8 mouse cellular contexts compared by ENCODE assay signal in genomic region chr7:19290969-19291596, GRCm38 (mm10). TPM values are rescaled to one million over a fixed set of nuclear protein-coding genes. Genes with fewer than 3 reads are reported as not detected.
A peak's percentile ranks its signal among the peaks of the same experiment; 100 is the strongest.
DNase-seq lines count a peak whose midpoint lies in the region; ATAC-seq and TF ChIP-seq lines count a peak whose summit lies in the region.

No protein-coding gene starts in this region.

- no peak for DNase-seq in left cerebral cortex, adult 2 months (ENCODE audit: extremely low spot score in 1 of 2, low spot score in 2 of 2)
- no peak for DNase-seq in left cerebral cortex, adult 11 months (ENCODE audit: low spot score)
- peak; percentile 63 to 73 for DNase-seq in heart, postnatal 14 days
- DNase-seq in thymus, adult 18-20 months, result no peak
- DNase-seq in urinary bladder, postnatal 25 days (ENCODE audit: low spot score), result no peak

- intact Hi-C loops in left cerebral cortex, adult 2 months (cut with DNase I), result no loop called here
- intact Hi-C loops in heart, postnatal 14 days (cut with DNase I), result no loop called here

- H3K9ac ChIP-seq in liver, embryonic 12.5 days, result peak overlapping the region; percentile 70
- no peak overlapping the region; the same call in 1 of the 2 replicates for H3K9ac ChIP-seq in neural tube, embryonic 15.5 days (replicated peaks)

- no peak overlapping the region for H3K27ac ChIP-seq in left cerebral cortex, adult 2 months
- no peak overlapping the region for H3K27ac ChIP-seq in embryonic fibroblast, embryonic 13.5 days (ENCODE audit: insufficient read depth, low read length)
- peak overlapping the region; percentile 81 for H3K27ac ChIP-seq in liver, embryonic 12.5 days
- H3K27ac ChIP-seq in neural tube, embryonic 15.5 days (replicated peaks), result no peak overlapping the region

- H3K27me3 ChIP-seq in liver, embryonic 12.5 days (replicated peaks), result peaks cover 23% of the 10 kb centered on the region
- no peaks in the 10 kb centered on the region for H3K27me3 ChIP-seq in neural tube, embryonic 15.5 days (replicated peaks)

- no peaks in the 10 kb centered on the region for H3K36me3 ChIP-seq in liver, embryonic 12.5 days
- H3K36me3 ChIP-seq in neural tube, embryonic 15.5 days, result peaks cover 47% of the 10 kb centered on the region

- H3K4me2 ChIP-seq in liver, embryonic 12.5 days, result peak overlapping the region; percentile 90
- peak overlapping the region; percentile 47 for H3K4me2 ChIP-seq in neural tube, embryonic 15.5 days

- WGBS in liver, embryonic 12.5 days (ENCODE audit: insufficient replicate concordance), result under 1% methylated on average over 20 of the region's 20 CpGs
- 8% methylated on average over 19 of the region's 20 CpGs for WGBS in neural tube, embryonic 15.5 days

- H3K4me1 ChIP-seq in embryonic fibroblast, embryonic 13.5 days (ENCODE audit: control insufficient read depth, insufficient read depth, low read length), result no peaks in the 10 kb centered on the region
- peaks cover 47% of the 10 kb centered on the region for H3K4me1 ChIP-seq in liver, embryonic 12.5 days
- peaks cover 18% of the 10 kb centered on the region for H3K4me1 ChIP-seq in neural tube, embryonic 15.5 days

- H3K9me3 ChIP-seq in liver, embryonic 12.5 days (replicated peaks), result no peaks in the 10 kb centered on the region
- H3K9me3 ChIP-seq in neural tube, embryonic 15.5 days (replicated peaks), result no peaks in the 10 kb centered on the region

- ATAC-seq in liver, embryonic 12.5 days, result peak; percentile 81
- ATAC-seq in neural tube, embryonic 15.5 days (ENCODE audit: low FRiP score), result no peak

- no peak for TF ChIP-seq POLR2A in embryonic fibroblast, embryonic 13.5 days (IDR thresholded peaks at IDR 0.05; ENCODE audit: low read depth, low read length)

- TF ChIP-seq CTCF in left cerebral cortex, adult 2 months (IDR thresholded peaks at IDR 0.05), result no peak
- no peak for TF ChIP-seq CTCF in embryonic fibroblast, embryonic 13.5 days (IDR thresholded peaks at IDR 0.05; ENCODE audit: borderline replicate concordance, insufficient read depth, low read length)

- H3K4me3 ChIP-seq in left cerebral cortex, adult 2 months, result peak overlapping the region; percentile 22
- peak overlapping the region; percentile 39 for H3K4me3 ChIP-seq in embryonic fibroblast, embryonic 13.5 days (ENCODE audit: insufficient read depth, low read length)
- H3K4me3 ChIP-seq in liver, embryonic 12.5 days, result peak overlapping the region; percentile 61
- H3K4me3 ChIP-seq in neural tube, embryonic 15.5 days (replicated peaks), result peak overlapping the region; percentile 25

RNA-seq across cellular contexts. Expression of gene Rtn2, which starts 8.7 kb away (rescaled TPM):
- 100 to 1,000 TPM; 110 to 122 TPM for total RNA-seq in left cerebral cortex, adult 2 months (2021)
- 6.8 and 7.8 TPM in 2 replicates for polyA plus RNA-seq in embryonic fibroblast, embryonic 13.5 days (2011; ENCODE audit: insufficient read length, low read depth, missing spikeins)
- total RNA-seq in heart, postnatal 14 days (2021), result 100 to 1,000 TPM; 106 to 122 TPM
- 5.1 and 5.6 TPM in 2 replicates for polyA plus RNA-seq in liver, embryonic 12.5 days (2016; fragmentation: Nextera tagmentation; extraction: Ambion mirVana)
- polyA plus RNA-seq in neural tube, embryonic 15.5 days (2015; fragmentation: Nextera tagmentation; extraction: Ambion mirVana), result 105 and 121 TPM in 2 replicates

RNA-seq across cellular contexts. Expression of gene Ppm1n, which starts 11.2 kb away (rescaled TPM):
- not detected for total RNA-seq in left cerebral cortex, adult 2 months (2021)
- not detected in 2 replicates for polyA plus RNA-seq in embryonic fibroblast, embryonic 13.5 days (2011; ENCODE audit: insufficient read length, low read depth, missing spikeins)
- total RNA-seq in heart, postnatal 14 days (2021), result not detected
- not detected in 2 replicates for polyA plus RNA-seq in liver, embryonic 12.5 days (2016; fragmentation: Nextera tagmentation; extraction: Ambion mirVana)
- polyA plus RNA-seq in neural tube, embryonic 15.5 days (2015; fragmentation: Nextera tagmentation; extraction: Ambion mirVana), result 1.3 TPM in 2 replicates

RNA-seq across cellular contexts. Expression of gene Fosb, which starts 18.8 kb away (rescaled TPM):
- 10 to 100 TPM; 27.0 to 59.5 TPM for total RNA-seq in left cerebral cortex, adult 2 months (2021)
- 2.1 and 2.7 TPM in 2 replicates for polyA plus RNA-seq in embryonic fibroblast, embryonic 13.5 days (2011; ENCODE audit: insufficient read length, low read depth, missing spikeins)
- total RNA-seq in heart, postnatal 14 days (2021), result 1 to 10 TPM in 1 of 2 experiments, under 1 TPM in 1; 0.60 to 1.2 TPM
- 0.04 and 0.05 TPM in 2 replicates for polyA plus RNA-seq in liver, embryonic 12.5 days (2016; fragmentation: Nextera tagmentation; extraction: Ambion mirVana)
- 0.09 and 0.18 TPM in 2 replicates for polyA plus RNA-seq in neural tube, embryonic 15.5 days (2015; fragmentation: Nextera tagmentation; extraction: Ambion mirVana)

RNA-seq across cellular contexts. Expression of gene Vasp, which starts 19.5 kb away (rescaled TPM):
- total RNA-seq in left cerebral cortex, adult 2 months (2021), result 10 to 100 TPM; 13.2 to 14.6 TPM
- polyA plus RNA-seq in embryonic fibroblast, embryonic 13.5 days (2011; ENCODE audit: insufficient read length, low read depth, missing spikeins), result 161 and 186 TPM in 2 replicates
- 10 to 100 TPM; 55.7 to 59.1 TPM for total RNA-seq in heart, postnatal 14 days (2021)
- 61.1 and 61.5 TPM in 2 replicates for polyA plus RNA-seq in liver, embryonic 12.5 days (2016; fragmentation: Nextera tagmentation; extraction: Ambion mirVana)
- 40.9 and 55.5 TPM in 2 replicates for polyA plus RNA-seq in neural tube, embryonic 15.5 days (2015; fragmentation: Nextera tagmentation; extraction: Ambion mirVana)

RNA-seq across cellular contexts. Expression of gene Ercc1, which starts 53.5 kb away (rescaled TPM):
- total RNA-seq in left cerebral cortex, adult 2 months (2021), result 10 to 100 TPM; 48.9 to 51.8 TPM
- 44.9 and 52.2 TPM in 2 replicates for polyA plus RNA-seq in embryonic fibroblast, embryonic 13.5 days (2011; ENCODE audit: insufficient read length, low read depth, missing spikeins)
- total RNA-seq in heart, postnatal 14 days (2021), result 10 to 100 TPM; 41.1 to 48.0 TPM
- 25.8 and 31.5 TPM in 2 replicates for polyA plus RNA-seq in liver, embryonic 12.5 days (2016; fragmentation: Nextera tagmentation; extraction: Ambion mirVana)
- polyA plus RNA-seq in neural tube, embryonic 15.5 days (2015; fragmentation: Nextera tagmentation; extraction: Ambion mirVana), result 78.5 and 93.5 TPM in 2 replicates

Comparison
In these comparisons a context has a peak if more than half of its experiments do, and no peak if none do; other contexts are left out.
1. DNase-seq: peak in heart, postnatal 14 days (2 of 2); none in left cerebral cortex, adult 2 months (0 of 2), left cerebral cortex, adult 11 months (single experiment), thymus, adult 18-20 months (0 of 2) and urinary bladder, postnatal 25 days (single experiment).
2. RNA of gene Rtn2, which starts 8.7 kb away (polyA plus RNA-seq): 105 to 121 TPM in neural tube, embryonic 15.5 days; 6.8 to 7.8 TPM in embryonic fibroblast, embryonic 13.5 days and 5.1 to 5.6 TPM in liver, embryonic 12.5 days; every median in the first group is over 10 times any median in the second.
3. Peak in every context shown above with its lines, with median percentiles within 50 percentile points of each other: H3K4me3 ChIP-seq.